Mouse (Mus musculus) heart, postnatal 25 days (tissue): ENCODE results near the gene Lin28b. TPM values are rescaled to one million over a fixed set of nuclear protein-coding genes. Genes with fewer than 3 reads are reported as not detected.

Experiments
- DNase-seq: peaks from one replicate; pipeline ENCODE4 v3.0.0; 2022; ENCODE audit warnings: low spot score
- intact Hi-C: fragments of 180-260 bp; cut with DNase I; formaldehyde crosslinking; loops from one replicate; pipeline ENCODE4 v1.15.1; 2025
- total RNA-seq, 2 experiments: library from RNA; stranded (reverse); gene quantifications; 2 replicates each; pipeline ENCODE4 v1.2.3; 2021

The Lin28b gene
- total RNA-seq, result under 1 TPM; 0.11 to 0.18 TPM

DNA sequence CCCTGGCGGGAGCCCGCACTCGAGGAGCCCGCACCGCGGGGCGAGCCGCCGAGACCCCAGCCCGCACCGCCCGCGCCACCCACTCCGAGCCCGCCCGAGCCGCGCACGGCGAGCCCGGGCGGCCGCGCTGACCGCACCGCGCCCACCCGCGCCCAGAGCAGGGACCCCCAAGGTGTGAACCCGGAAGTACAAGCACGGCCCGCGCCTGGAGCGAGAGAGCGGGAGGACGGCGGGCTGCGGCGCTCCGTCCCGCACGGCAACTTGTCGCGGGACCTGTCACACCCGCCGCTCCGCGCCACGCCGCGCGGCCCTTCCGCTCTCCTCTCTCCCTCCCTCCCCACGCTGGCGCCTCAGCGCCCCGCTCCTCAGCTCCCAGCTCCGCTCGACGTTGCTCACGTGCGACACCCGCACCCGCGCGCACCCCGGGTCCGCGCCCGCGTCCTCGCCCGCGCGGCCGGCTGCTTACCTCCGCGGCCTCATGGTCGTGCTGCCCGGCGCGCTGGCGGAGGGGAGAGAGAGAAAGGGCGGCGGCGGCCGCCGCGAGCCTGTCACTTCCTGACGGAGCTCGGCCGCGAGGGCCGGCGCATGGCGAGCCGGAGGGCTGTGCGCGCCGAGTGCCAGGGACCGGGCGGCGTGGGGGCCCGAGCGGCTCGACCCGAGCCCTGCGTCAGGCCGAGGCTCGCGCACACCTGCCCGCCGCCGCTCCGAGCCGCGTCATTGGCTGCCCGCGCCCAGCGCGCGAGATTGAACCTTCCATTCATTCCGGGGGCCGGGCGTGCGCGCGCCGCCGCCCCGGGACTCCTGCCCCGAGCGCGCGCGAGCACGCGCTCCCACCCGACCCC lies at the start of gene Lin28b:
TSS of gene Lin28b (minus strand) at position 635 of the 842 bp plus-strand sequence.
- DNase-seq, result no peak
- intact Hi-C loops, result no loop called here

DNA sequence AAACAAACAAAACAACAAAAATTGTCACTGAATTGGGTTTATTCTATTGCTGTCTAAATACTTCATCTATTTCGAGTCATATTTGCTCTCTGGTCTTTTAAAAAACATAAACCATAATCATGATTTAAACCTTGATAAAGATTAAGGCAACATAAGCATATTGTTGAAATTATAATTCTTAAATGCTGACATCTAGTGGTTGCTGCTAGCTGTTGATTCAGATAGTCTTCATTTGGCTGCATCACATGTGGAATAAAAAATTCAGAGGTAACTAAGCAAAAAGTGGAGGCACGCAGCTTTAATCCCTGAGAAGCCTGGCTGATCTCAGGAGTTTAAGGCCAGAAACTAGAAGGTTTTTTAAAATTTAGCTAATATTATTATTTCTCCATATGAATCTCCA lies 25.6 kb upstream of the Lin28b start:
- DNase-seq, result no peak
- intact Hi-C loops, result loop anchor here (10.0 kb wide), 1 partner anchor 127 kb away; no protein-coding TSS in a partner anchor

DNA sequence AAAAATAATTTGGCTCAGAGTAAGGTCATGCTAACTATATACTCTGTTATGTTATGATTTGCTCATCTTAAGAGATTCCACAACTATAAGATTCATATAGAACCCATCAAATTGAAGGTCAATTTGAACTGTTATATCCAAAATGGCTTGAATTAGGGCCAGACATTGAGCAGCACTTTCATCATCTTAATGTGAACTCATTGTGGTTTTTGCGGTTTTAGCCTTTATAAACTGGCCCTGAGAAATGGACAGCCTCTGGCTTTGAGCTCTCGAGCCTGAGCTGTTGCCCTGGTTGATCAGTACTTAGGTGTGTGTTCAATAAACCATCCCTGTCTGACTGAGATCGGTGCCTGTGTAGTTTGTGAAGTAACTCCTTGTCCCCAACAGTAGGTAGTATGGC lies 24.5 kb upstream of the Lin28b start:
- intact Hi-C loops, result loop anchor here (10.0 kb wide), 1 partner anchor 126 kb away; no protein-coding TSS in a partner anchor
- no peak for DNase-seq

DNA sequence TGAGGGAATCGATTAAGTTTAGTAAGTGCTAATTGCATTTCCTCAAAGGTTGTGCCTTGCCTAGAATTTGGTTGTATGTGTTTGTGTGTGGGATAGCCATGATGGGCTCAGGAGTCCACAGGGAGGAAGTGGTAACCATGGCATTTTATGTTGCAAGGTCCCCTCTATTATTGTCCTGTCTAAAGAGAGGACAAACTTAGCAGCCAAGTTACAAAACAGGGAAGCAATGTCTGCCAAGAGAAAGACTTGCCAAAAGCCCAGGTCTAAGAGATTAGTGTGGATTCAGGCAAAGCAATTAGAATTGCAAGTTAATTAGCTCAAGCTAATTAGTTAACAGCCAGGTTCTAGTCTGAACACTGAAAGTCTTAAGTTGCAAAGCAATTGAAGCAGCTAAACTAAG lies 14.1 kb upstream of the Lin28b start:
- intact Hi-C loops, result no loop called here
- no peak for DNase-seq

DNA sequence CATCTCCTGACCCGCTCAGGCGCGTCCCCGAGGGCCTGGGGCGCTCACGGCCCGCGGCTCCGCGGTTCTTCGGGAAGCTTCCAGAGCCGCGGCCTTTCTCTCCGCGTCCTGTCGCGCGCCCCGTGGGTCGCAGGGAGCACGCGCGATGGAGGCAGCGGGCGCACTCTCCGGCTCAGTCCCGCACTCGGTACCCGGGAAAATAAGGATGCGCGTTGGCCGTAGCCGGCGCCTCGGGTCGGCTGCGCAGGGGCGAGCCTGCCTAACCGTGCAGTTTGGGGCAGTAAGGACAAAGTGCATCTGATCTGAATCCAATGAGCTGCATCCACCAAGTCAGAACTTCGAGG lies 380 bp upstream of the Lin28b start:
- no peak for DNase-seq
- intact Hi-C loops, result no loop called here

DNA sequence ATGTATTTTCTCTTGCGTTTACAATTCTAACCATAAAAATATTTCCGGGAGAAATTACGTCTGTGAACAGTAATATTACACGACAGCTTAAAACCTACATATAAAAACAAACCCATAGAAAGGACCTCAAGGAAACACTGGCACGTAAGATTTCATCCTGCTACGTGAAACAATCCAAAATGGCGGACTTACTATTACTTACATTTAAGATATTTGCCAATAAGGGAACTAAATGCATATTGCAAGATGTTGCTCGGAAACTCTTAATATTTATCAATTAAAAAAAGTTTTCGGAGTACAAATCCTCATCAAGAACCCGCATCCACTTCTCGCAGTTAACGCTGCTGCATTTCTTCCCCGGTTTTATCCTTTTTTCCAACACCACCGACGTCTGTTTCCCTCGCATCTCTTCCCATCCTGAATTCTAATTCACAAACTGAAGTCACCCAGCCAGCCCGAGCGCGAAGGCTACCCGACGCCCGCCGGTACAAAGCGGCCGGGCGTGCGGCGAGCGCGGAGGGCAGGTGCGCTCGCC lies 902 bp downstream of the Lin28b start:
- intact Hi-C loops, result no loop called here
- no peak for DNase-seq

DNA sequence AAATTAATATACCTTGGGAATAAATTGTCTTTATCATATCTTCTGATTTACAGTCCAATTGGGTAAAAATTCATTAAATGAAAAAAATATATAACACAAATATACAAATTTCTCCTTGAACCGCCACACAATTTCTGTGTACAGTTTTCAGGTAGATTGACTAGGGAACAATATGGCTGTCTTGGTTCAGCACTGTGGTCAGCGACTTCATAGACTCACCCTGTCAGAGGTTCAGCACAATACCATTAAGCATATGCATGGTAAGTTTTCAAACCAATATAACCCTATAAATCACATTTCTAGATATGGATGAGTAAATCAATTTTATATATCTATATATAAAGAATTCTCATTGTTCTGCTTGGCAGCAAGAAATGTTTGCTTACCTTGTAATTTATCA lies 3.0 kb downstream of the Lin28b start:
- intact Hi-C loops, result no loop called here
- DNase-seq, result no peak

DNA sequence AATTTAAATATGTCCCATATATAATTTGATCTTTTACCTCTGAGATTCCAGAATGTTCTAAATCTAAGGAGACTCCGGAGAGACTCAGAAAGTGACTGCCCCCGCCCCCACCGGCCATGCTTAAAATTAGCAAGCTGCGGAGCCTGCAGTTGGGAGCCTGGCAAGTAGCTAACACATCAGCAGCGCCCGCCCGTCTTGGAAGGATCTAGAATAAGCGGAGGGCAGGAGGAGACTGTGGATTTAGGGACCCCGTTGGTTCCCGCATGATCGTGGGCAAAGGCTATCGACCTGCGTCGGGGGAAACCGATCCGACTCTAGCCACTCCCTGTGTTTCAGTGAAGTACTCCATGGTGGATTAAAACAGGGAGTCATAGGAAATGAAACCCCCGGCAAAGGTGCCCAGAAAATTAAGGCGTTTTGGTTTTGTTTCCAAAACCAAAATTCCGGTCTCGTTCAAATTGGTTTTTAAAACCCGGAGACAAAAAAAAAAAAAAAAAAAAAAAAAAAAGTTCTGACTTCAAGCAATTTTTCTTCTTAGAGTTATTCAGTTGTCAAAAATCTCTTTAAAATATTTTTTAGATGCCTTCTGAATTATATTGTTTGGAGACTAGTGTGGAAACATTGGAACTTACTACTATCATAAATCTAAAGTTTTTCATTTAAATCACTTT lies 12.4 kb downstream of the Lin28b start:
- no peak for DNase-seq
- intact Hi-C loops, result no loop called here

DNA sequence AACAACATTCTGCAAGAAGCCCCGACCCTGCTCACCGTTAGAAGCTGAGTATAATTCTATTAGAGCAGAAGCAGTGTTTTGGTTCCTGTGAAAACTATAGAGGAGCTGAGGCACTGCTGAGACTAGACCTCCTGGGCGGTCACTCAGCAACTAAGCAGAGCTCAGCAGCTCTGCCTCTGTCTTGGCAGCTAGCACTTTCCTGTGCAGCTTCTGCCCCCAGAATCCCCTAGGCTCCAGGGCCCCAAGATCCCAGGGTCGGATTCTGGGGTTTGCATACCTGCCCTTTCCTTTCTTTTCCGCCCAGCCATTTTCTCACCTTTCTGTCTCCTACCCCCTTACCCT lies 13.1 kb downstream of the Lin28b start:
- no peak for DNase-seq
- intact Hi-C loops, result no loop called here

DNA sequence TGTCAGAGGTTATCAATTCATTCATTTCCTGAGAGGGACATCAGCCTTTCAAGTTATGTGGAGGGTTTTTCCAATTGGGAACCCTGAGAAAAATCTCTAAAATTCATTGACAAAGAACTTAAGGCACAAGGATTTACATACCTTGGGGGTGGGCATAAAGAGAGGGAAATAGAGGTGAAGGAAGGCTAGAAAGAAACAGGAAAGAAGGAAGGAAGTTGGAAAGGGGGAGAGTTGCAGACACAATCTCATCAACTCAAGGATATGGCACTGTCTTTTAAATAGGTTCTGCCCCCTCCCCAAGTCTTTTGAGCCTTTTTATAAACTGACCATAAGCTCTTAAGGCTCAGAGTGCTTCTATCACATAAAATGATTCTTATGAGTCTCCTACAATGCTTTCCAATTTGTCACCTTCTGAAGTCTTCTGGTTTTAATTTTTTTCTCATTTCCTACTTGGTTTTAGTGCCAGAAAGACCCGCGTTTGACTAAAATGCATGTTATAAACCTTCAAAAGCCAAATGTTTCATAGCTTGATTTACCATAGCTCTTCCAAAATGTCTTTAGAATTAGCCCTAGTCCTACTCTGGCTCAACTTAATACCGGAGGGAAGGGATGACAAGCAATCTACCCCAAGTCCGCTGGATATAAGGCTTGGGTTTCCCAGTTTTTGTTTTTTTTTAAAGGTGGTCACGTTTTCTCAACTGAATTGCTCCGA lies 13.6 kb downstream of the Lin28b start:
- intact Hi-C loops, result no loop called here
- DNase-seq, result no peak

DNA sequence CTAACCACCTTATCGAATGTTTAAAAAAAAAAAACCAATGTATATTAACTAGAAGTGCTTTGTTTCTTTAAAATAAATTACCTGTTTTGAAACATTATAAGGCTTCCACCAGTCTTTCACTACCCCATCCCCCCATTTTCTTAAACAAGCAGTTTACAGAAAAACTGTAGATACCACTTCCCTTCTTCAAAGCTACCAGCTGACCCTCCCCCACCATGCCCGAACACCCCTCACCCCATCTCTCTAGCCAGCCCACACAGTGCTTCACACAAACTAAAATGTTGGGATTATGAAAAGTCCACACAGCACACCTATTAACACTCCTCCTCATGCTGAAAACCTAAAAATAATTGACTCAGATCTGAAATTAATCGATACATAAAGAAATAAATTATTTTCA lies 14.9 kb downstream of the Lin28b start:
- intact Hi-C loops, result no loop called here

DNA sequence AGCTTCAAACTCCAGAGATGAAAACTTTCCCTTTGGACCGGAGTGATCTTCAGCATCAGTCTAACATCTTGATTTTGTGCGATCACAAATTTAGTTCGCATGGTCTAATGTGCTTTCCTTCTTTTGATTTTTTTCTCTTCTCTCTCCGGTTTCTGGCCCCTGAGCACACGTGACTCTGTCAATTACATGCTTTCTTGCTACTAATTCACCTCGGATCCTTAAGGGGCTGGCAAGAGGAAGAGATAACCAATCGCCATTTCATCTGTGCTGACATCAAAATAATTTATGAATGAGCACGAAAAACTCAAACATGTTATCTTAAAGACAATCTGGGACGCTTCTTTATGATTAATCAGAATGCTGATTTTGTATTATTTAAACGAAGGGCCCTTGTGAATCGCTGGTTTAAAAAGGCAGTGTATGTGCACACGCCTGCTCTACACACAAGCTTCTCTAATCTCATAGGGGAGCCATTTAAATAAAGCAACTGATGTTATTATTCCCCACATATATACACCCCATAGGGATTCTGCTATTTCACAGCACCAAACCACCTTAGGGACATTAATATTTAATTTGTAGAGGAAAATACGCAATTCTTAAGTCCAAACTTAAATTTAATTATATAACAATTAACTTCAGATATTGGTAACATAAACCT lies 16.0 kb downstream of the Lin28b start:
- no peak for DNase-seq
- intact Hi-C loops, result no loop called here

More for the DNA sequence above, 14.9 kb downstream of the Lin28b start:
- no peak for DNase-seq

DNA sequence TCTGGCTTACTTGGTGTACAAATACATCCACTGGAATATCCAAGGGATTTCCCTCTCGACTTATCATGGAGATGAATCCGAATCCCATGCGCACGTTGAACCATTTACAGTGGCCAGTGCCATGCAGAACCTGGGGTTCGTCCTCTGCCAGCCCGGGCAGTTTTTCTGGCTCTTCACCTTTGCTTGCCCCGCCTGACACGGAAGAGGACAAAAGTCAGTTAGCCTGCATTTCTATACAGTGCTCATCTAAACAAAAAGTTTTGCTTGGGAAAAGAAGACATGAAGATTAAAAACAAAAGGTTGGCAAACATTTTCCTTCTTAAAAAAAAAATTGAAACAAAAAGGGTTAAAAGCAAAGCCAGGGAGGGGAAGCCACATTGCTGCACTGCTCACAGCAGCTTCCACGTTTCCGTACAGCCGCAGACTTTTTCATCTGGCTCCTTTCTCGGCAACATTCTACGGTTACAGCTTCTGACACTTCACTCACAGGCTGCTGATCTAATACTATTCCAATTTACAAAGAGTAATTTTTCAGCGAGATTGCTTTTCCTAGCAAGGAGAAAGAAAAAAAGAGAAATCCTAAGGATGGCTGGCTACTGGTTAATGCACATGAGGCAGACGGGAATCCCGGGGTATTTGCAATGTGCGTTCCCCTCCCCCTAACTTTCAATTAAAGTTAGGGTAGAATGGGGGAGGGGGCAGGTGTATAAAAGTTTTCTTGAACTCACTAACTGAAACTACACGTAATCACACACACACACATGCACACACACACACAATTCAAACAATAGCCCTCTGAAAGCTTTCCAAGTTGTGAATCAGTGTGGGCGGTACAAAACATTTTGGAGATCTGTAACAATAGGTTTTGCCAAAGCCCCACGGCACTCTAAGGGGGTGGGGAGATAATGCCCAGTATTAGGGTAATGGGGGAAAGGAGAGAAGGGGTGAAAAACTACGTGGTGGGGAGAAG lies 16.9 kb downstream of the Lin28b start:
- no peak for DNase-seq

DNA sequence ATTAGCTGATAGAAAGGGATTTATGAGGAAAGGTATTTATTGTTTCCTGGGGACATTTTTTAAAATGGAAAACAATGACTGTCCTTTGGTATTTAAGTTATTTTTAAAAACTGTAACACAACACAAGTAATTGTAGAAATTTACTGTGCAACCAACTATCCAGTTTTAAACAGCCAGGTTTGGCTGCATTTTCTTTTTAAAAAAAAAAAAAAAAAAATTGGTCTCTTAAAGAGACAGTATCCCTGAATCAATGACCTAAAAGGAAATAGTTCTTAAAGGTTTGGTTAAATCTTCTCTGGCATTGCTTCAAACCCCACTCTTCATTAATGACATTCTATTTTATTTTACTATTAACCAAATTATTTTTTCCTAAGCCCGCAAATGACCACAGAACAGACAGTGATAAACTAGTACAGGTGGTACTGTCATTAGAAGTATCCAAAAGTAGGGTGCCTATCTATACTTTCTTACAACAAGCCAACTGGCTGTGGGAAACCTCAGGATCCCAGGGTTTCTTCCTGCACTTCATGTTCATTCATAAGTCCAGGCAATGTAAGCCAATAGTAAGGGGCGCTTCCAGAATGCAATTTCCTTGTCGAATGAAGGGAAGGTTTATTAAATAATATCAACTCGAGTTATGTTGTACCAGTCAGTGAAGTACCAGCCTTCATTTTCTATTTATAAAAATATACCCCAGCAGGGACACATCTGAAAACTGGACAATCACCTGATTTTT lies 17.8 kb downstream of the Lin28b start:
- intact Hi-C loops, result no loop called here
- DNase-seq, result no peak

More for the DNA sequence above, 16.9 kb downstream of the Lin28b start:
- intact Hi-C loops, result no loop called here

DNA sequence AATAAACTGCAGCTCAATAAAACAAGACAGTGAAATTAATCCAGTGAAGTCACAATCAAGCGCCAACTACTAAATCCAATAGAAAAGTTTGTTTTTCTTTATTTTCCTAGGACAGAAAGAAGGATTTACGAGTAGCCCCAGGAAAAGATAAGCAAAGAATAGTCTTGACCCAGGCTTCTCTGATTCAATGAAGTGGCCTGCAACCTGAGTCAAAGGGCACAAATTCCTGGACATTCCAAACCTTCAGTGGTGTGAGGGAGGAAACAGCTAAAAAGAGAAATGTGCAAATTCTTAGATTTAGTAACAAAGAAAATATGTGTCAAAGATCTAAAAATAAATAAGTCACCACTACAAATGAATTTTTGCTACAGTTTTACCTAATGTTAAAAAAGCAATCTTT lies 27.6 kb downstream of the Lin28b start:
- intact Hi-C loops, result no loop called here
- DNase-seq, result no peak

DNA sequence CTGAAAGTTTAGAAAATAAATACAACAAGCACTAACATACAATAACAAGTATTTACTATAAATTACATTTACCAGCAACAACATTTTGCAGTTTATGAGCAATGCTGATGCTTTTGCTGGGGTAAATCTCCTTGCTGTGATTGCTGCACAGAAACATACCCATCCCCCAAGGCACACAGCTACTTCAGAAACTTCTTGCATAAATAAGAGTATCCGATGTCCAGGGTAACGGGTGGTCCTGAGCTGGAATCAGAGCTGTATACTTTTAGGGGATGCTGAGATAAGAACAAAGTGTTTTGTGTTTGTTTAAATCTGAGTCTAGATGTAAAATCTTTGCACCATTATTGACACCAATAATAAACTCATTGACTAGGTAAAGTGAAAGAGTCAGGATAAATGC lies 28.1 kb downstream of the Lin28b start:
- no peak for DNase-seq
- intact Hi-C loops, result no loop called here

DNA sequence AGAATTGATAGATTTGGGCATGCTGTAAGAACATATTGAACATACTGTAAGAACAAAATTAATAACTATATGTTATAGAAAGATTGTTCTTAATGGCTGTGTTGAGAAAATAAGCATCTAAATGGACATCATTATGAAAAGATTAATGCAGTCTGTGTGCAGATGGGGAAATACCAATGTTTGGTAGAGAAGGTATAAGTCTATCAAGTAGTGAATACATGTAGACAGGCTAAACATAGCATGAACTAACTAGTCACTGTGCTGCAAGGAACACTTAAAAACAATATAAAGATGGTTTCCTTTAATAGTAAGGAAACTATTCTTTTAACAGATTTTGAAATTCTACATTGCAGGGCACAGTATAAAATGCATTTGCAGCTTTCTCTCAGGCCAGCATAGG lies 39.6 kb downstream of the Lin28b start:
- no peak for DNase-seq
- intact Hi-C loops, result no loop called here

DNA sequence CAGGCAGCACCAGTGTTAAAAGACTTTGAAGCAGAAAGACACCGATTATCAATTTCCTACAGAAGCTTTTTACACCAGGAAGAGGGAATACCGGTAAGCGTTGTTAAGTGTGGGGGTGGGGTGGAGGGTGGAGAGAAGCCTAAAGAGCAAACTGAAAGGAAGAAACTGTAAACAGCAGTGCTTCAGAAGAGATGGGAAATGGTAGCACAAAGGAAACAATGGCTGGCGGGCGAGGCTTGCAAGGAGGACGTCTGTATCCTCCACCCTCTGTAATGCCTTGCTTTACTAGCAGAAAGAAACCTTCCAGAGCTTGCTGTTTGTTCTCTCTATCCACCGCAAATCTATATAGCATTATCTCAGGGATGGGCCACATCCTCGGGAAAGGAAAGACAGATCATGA lies 40.0 kb downstream of the Lin28b start:
- no peak for DNase-seq
- intact Hi-C loops, result no loop called here
